Mouse (Mus musculus) liver, embryonic 12.5 days (tissue): ENCODE measurements around the gene Kcnf1. TPM values are rescaled to one million over a fixed set of nuclear protein-coding genes. Genes with fewer than 3 reads are reported as not detected.
A peak's percentile ranks its signal among the peaks of the same experiment; 100 is the strongest.

Experiments used
- ATAC-seq: fragments of 200-750 bp; cut with Nextera tagmentation; 2 replicates; pipeline ENCODE4 v1.8.0; 2017; ENCODE audit warnings: moderate number of reproducible peaks, mild to moderate bottlenecking, moderate library complexity
- H3K27ac ChIP-seq: fragments of 300-500 bp; sonication (generic); 2 replicates; pipeline ENCODE4 v1.5.1; 2016; ENCODE audit warnings: mild to moderate bottlenecking
- H3K27me3 ChIP-seq: fragments of 300-500 bp; sonication (generic); replicated peaks from 2 replicates; pipeline ENCODE4 v1.6.1; 2016; ENCODE audit warnings: mild to moderate bottlenecking, moderate library complexity
- H3K36me3 ChIP-seq: fragments of 300-500 bp; sonication (generic); 2 replicates; pipeline ENCODE4 v1.6.1; 2016; ENCODE audit warnings: mild to moderate bottlenecking, moderate library complexity
- H3K4me1 ChIP-seq: fragments of 300-500 bp; sonication (generic); 2 replicates; pipeline ENCODE4 v1.6.1; 2016
- H3K4me2 ChIP-seq: fragments of 300-500 bp; sonication (generic); 2 replicates; pipeline ENCODE4 v1.6.1; 2016; ENCODE audit warnings: mild to moderate bottlenecking, moderate library complexity
- H3K4me3 ChIP-seq: fragments of 300-500 bp; sonication (generic); 2 replicates; pipeline ENCODE4 v1.5.1; 2016; ENCODE audit warnings: mild to moderate bottlenecking, moderate library complexity
- H3K9ac ChIP-seq: fragments of 300-500 bp; sonication (generic); 2 replicates; pipeline ENCODE4 v1.6.1; 2016; ENCODE audit warnings: mild to moderate bottlenecking, moderate library complexity
- H3K9me3 ChIP-seq: fragments of 300-500 bp; sonication (generic); replicated peaks from 2 replicates; pipeline ENCODE4 v1.6.1; 2016; ENCODE audit warnings: mild to moderate bottlenecking, moderate library complexity
- WGBS: fragments of 180-500 bp; shearing (Covaris S2); methylation state at CpG from one replicate; pipeline ENCODE4 v1.1.7; 2016; ENCODE audit not compliant: insufficient replicate concordance; 5-methylcytosine and 5-hydroxymethylcytosine counted together
- polyA plus RNA-seq: library from polyadenylated mRNA; unstranded; fragments of >200 nt; fragmentation: Nextera tagmentation; extraction: Ambion mirVana; gene quantifications from 2 replicates; pipeline ENCODE4 v1.2.1, GENCODE M21; 2016

Gene Kcnf1
- 0.41 and 0.49 TPM in 2 replicates for polyA plus RNA-seq

GRCm38 (mm10) chr12:17176757-17177092, at the start of gene Kcnf1:
Gene Kcnf1, minus strand, starts transcription at chr12:17176888.
- H3K27me3 ChIP-seq = peaks cover 39% of the 10 kb centered on the region
- H3K4me3 ChIP-seq = peak within 1 kb of the TSS; percentile 39
- peak within 1 kb of the TSS; percentile 60 for H3K4me2 ChIP-seq
- no peak within 1 kb of the TSS for H3K9ac ChIP-seq
- 0 out of 2 replicates have a peak, but pooled peaks cover 10% of the 10 kb centered on the region for H3K4me1 ChIP-seq
- H3K36me3 ChIP-seq = no peaks in the 10 kb centered on the region
- no peaks in the 10 kb centered on the region for H3K9me3 ChIP-seq
- no peak for ATAC-seq
- H3K27ac ChIP-seq = no peak within 1 kb of the TSS
- 29% methylated on average over 4 of the region's 4 CpGs for WGBS

GRCm38 (mm10) chr12:17225012-17225411, 48.3 kb upstream of the Kcnf1 start:
- 0 out of 2 replicates have a peak, but pooled peaks cover 3% of the 10 kb centered on the region for H3K27me3 ChIP-seq
- WGBS = 68% methylated on average over 5 of the region's 5 CpGs
- no peak overlapping the region for H3K27ac ChIP-seq
- no peak overlapping the region for H3K4me3 ChIP-seq
- no peaks in the 10 kb centered on the region for H3K9me3 ChIP-seq
- no peak overlapping the region for H3K4me2 ChIP-seq
- no peaks in the 10 kb centered on the region for H3K36me3 ChIP-seq
- no peak overlapping the region for H3K9ac ChIP-seq
- no peak for ATAC-seq
- H3K4me1 ChIP-seq = no peaks in the 10 kb centered on the region

GRCm38 (mm10) chr12:17223050-17223449, 46.4 kb upstream of the Kcnf1 start:
- ATAC-seq = no peak
- Histone ChIP-seq H3K9ac (no peak overlapping the region), H3K36me3 (no peaks in the 10 kb centered on the region), H3K27ac (no peak overlapping the region), H3K9me3 (no peaks in the 10 kb centered on the region), H3K4me2 (no peak overlapping the region), H3K4me3 (no peak overlapping the region), H3K27me3 (0 out of 2 replicates have a peak, but pooled peaks cover 3% of the 10 kb centered on the region), H3K4me1 (no peaks in the 10 kb centered on the region)
- WGBS = 50% methylated on average over 3 of the region's 3 CpGs

GRCm38 (mm10) chr12:17221891-17222428, 45.3 kb upstream of the Kcnf1 start:
- no peaks in the 10 kb centered on the region for H3K9me3 ChIP-seq
- no peak for ATAC-seq
- no peaks in the 10 kb centered on the region for H3K4me1 ChIP-seq
- H3K27me3 ChIP-seq = 0 out of 2 replicates have a peak, but pooled peaks cover 3% of the 10 kb centered on the region
- no peak overlapping the region for H3K27ac ChIP-seq
- no peak overlapping the region for H3K4me2 ChIP-seq
- H3K36me3 ChIP-seq = no peaks in the 10 kb centered on the region
- H3K4me3 ChIP-seq = no peak overlapping the region
- 32% methylated on average over 5 of the region's 5 CpGs for WGBS
- H3K9ac ChIP-seq = no peak overlapping the region

- H3K27me3 ChIP-seq = 0 out of 2 replicates have a peak, but pooled peaks cover 3% of the 10 kb centered on the region
- H3K36me3 ChIP-seq = no peaks in the 10 kb centered on the region
- no peak overlapping the region for H3K4me2 ChIP-seq
- no peaks in the 10 kb centered on the region for H3K9me3 ChIP-seq
- H3K4me1 ChIP-seq = no peaks in the 10 kb centered on the region
- no peak overlapping the region for H3K9ac ChIP-seq
- no peak overlapping the region for H3K27ac ChIP-seq
- ATAC-seq = no peak
- no peak overlapping the region for H3K4me3 ChIP-seq
- 46% methylated on average over 5 of the region's 5 CpGs for whole genome bisulfite sequencing
Observed at GRCm38 (mm10) chr12:17220631-17221030, 43.9 kb upstream of the Kcnf1 start.

GRCm38 (mm10) chr12:17219107-17219506, 42.4 kb upstream of the Kcnf1 start:
- Histone ChIP-seq H3K27me3 (0 out of 2 replicates have a peak, but pooled peaks cover 3% of the 10 kb centered on the region), H3K36me3 (no peaks in the 10 kb centered on the region), H3K4me1 (no peaks in the 10 kb centered on the region), H3K9ac (no peak overlapping the region), H3K9me3 (no peaks in the 10 kb centered on the region), H3K4me2 (no peak overlapping the region), H3K27ac (no peak overlapping the region), H3K4me3 (no peak overlapping the region)
- no peak for ATAC-seq
- 43% methylated on average over 4 of the region's 4 CpGs for WGBS

GRCm38 (mm10) chr12:17218390-17218789, 41.7 kb upstream of the Kcnf1 start:
- no peak for ATAC-seq
- 64% methylated on average over 8 of the region's 8 CpGs for WGBS

GRCm38 (mm10) chr12:17215751-17216150, 39.1 kb upstream of the Kcnf1 start:
- Histone ChIP-seq H3K4me1 (no peaks in the 10 kb centered on the region), H3K36me3 (no peaks in the 10 kb centered on the region), H3K4me3 (no peak overlapping the region), H3K9me3 (no peaks in the 10 kb centered on the region), H3K9ac (no peak overlapping the region), H3K27ac (no peak overlapping the region), H3K4me2 (no peak overlapping the region), H3K27me3 (no peaks in the 10 kb centered on the region)
- no peak for ATAC-seq
- 75% methylated on average over 7 of the region's 7 CpGs for WGBS

More at GRCm38 (mm10) chr12:17218390-17218789, 41.7 kb upstream of the Kcnf1 start:
- H3K4me2 ChIP-seq = no peak overlapping the region
- H3K4me3 ChIP-seq = no peak overlapping the region
- no peak overlapping the region for H3K27ac ChIP-seq
- H3K36me3 ChIP-seq = no peaks in the 10 kb centered on the region
- no peaks in the 10 kb centered on the region for H3K4me1 ChIP-seq
- no peaks in the 10 kb centered on the region for H3K9me3 ChIP-seq
- H3K27me3 ChIP-seq = 0 out of 2 replicates have a peak, but pooled peaks cover 3% of the 10 kb centered on the region
- no peak overlapping the region for H3K9ac ChIP-seq

GRCm38 (mm10) chr12:17202492-17203322, 26.0 kb upstream of the Kcnf1 start:
- no peaks in the 10 kb centered on the region for H3K27me3 ChIP-seq
- WGBS = 61% methylated on average over 13 of the region's 13 CpGs
- H3K4me1 ChIP-seq = no peaks in the 10 kb centered on the region
- H3K27ac ChIP-seq = no peak overlapping the region
- no peak overlapping the region for H3K4me3 ChIP-seq
- no peak overlapping the region for H3K9ac ChIP-seq
- no peak overlapping the region for H3K4me2 ChIP-seq
- no peaks in the 10 kb centered on the region for H3K9me3 ChIP-seq
- no peaks in the 10 kb centered on the region for H3K36me3 ChIP-seq
- no peak for ATAC-seq

- WGBS = 77% methylated on average over 5 of the region's 5 CpGs
- Histone ChIP-seq H3K27ac (no peak overlapping the region), H3K9me3 (no peaks in the 10 kb centered on the region)
Observed at GRCm38 (mm10) chr12:17198621-17199020, 21.9 kb upstream of the Kcnf1 start.

GRCm38 (mm10) chr12:17194140-17194539, 17.5 kb upstream of the Kcnf1 start:
- H3K36me3 ChIP-seq = no peaks in the 10 kb centered on the region
- no peak overlapping the region for H3K4me3 ChIP-seq
- H3K4me1 ChIP-seq = no peaks in the 10 kb centered on the region
- no peak overlapping the region for H3K4me2 ChIP-seq
- H3K9me3 ChIP-seq = no peaks in the 10 kb centered on the region
- no peaks in the 10 kb centered on the region for H3K27me3 ChIP-seq
- no peak overlapping the region for H3K9ac ChIP-seq
- WGBS = 89% methylated on average over 6 of the region's 6 CpGs
- no peak overlapping the region for H3K27ac ChIP-seq
- ATAC-seq = no peak

More at GRCm38 (mm10) chr12:17198621-17199020, 21.9 kb upstream of the Kcnf1 start:
- no peak overlapping the region for H3K4me3 ChIP-seq
- H3K9ac ChIP-seq = no peak overlapping the region
- ATAC-seq = no peak
- no peaks in the 10 kb centered on the region for H3K4me1 ChIP-seq
- H3K36me3 ChIP-seq = no peaks in the 10 kb centered on the region
- H3K4me2 ChIP-seq = no peak overlapping the region
- H3K27me3 ChIP-seq = no peaks in the 10 kb centered on the region

- ATAC-seq = no peak
- Histone ChIP-seq H3K27me3 (no peaks in the 10 kb centered on the region), H3K36me3 (no peaks in the 10 kb centered on the region), H3K9me3 (no peaks in the 10 kb centered on the region), H3K4me2 (no peak overlapping the region), H3K4me3 (no peak overlapping the region), H3K9ac (no peak overlapping the region), H3K4me1 (no peaks in the 10 kb centered on the region), H3K27ac (no peak overlapping the region)
- 60% methylated on average over 1 of the region's 1 CpGs for whole genome bisulfite sequencing
Observed at GRCm38 (mm10) chr12:17193311-17193710, 16.6 kb upstream of the Kcnf1 start.
